Mouse (Mus musculus) thymus, postnatal 25 days (tissue): ENCODE measurements around the gene Ms4a7.
A peak's percentile ranks its signal among the peaks of the same experiment; 100 is the strongest.
"Not testable (repeated sequence)": the region's sequence is repeated elsewhere in the genome, so short reads cannot be mapped to it uniquely, and the experiment has no call there.

ENCODE experiments used
- DNase-seq: peaks from one replicate; pipeline ENCODE4 v3.0.0; 2022

Ms4a7 gene

DNA sequence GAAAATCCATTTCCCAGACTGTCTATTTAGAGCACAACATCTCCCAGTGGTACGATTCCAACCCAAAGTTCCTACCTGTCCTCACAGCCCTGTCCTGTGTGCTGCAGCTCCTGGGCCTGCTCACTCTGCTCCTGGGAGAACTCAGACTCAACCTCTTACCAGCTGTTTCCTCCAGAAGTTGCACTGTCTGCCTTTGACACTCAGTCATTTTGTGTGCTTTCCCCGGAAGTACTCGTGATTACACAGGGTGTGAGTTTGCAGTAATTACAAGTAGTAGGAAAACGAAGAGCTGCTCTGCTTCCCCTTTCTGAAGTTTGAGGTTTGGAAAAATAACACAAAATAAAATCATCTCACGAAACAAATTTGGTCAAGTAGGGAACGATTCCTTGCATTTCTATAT is at the start of gene Ms4a7:
Gene Ms4a7, minus strand, starts transcription at position 215 of the 400 bp plus-strand sequence.
- DNase-seq: no peak

DNA sequence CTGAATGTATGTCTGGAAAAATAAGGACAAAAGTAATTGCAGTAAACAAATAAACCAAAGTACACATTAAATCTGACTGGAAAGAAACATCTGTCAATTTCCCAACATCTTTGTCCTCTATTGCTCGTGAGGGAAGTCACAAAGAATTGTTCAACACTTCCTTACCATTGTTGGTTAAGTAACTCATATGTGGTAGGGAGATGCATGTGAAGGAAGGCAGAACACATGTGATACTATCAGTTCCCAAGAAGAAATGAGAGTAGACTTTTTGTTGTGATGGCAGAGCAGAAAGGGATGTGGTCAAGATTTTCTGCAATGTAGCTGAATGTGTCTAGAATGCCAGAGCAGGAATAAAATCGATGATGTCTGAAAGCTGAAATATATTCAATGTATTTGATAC is 40.5 kb upstream of the Ms4a7 start:
- DNase-seq: no peak

- DNase-seq: no peak
These were observed 39.3 kb upstream of the Ms4a7 start, which contains the start of gene Ms4a4a for GRCm38 (mm10) chr19:11375273-11375672. Ms4a4a (plus strand) TSS chr19:11375523.

DNA sequence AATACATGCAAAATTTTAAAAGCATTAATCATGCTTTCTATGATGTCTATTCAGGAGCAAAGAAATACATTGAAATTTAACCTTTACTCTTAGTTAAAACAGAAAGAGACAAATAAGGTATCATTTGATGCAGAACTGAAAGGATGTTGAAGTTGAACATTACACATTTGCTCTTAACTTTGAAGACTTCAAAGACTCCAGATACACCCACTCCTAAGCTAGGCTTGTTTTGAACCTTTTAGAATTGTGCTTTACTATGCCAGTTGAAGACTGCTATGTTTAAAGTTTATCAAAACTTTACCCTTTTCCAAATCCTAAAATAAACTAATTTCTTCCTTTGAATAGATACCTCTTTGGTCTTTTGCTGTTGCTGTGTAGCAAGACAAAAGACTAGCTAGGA is 35.2 kb upstream of the Ms4a7 start:
- no peak for DNase-seq

DNA sequence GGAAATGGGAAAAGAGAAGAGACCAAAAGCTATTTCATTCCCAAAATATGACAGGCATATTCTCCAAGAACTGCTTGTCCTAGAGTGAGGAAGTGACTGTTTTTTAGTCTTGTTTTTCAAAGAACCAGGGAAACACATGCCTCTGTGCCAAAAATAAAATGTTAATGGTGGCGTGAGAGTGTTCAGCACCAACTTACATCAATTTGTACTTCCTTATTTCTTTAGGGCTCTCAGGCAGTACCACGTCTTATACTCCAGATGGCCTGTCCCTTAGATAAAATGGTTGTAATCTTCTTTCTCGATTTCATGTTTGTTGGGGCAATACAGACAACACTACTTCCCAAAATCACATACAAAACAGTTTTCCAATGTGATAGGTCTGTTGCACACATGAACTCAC is 32.4 kb upstream of the Ms4a7 start:
- no peak for DNase-seq

- DNase-seq: peak; percentile 19
These were observed 26.1 kb upstream of the Ms4a7 start for GRCm38 (mm10) chr19:11362002-11362401.

- no peak for DNase-seq
These were observed 24.2 kb upstream of the Ms4a7 start for GRCm38 (mm10) chr19:11360106-11360505.

GRCm38 (mm10) chr19:11355730-11356129 is 19.8 kb upstream of the Ms4a7 start:
- DNase-seq: peak; percentile 36

GRCm38 (mm10) chr19:11351878-11352277 is 15.9 kb upstream of the Ms4a7 start:
- peak; percentile 25 for DNase-seq

- DNase-seq: peak; percentile 23
These were observed 13.9 kb upstream of the Ms4a7 start for GRCm38 (mm10) chr19:11349698-11350481.

- no peak for DNase-seq
These were observed 8.0 kb upstream of the Ms4a7 start for GRCm38 (mm10) chr19:11343992-11344391.

- no peak for DNase-seq
These were observed 7.2 kb upstream of the Ms4a7 start for GRCm38 (mm10) chr19:11343147-11343546.

DNA sequence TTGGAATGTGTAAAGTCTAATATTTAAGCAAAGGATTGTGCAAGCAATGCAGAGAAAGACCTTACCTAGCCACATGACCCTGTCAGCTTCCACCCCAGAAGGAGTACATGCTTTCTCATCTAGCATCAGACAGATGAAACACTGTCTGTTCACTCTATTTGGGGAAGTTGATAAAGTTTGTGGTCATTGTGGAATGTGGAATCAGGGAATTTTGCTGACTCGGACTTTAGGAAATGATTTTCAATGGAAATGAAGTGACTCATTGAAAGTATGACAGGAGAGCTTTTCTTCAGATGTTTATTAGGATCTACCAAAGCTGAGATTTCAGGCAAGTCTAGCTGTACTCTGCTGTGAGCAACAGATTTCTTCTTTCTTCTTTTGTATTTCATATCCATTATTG is 14.8 kb downstream of the Ms4a7 start:
- no peak for DNase-seq

DNA sequence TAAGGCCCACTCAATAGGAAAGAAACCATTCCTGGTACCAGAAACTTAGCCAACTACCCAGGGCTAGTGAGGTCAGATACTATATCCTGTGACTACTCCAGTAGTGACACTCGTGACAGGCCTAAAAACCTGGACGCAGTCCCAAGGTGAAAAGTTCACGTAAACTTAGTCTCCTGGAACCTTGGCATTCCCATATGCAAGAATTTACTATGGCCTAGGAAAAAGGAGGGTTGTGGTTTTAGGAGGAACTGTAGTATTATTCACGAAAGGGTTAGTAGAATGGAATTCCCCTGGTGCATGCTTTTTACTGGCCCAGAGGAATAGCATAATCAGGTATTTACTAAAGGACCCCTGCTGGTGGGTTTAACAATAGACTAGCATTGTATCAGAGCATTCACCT is 19.2 kb downstream of the Ms4a7 start:
- no peak for DNase-seq

GRCm38 (mm10) chr19:11314354-11314753 is 21.6 kb downstream of the Ms4a7 start, which contains the start of gene Ms4a14:
Ms4a14 (minus strand) TSS chr19:11314454.
- DNase-seq: no peak

DNA sequence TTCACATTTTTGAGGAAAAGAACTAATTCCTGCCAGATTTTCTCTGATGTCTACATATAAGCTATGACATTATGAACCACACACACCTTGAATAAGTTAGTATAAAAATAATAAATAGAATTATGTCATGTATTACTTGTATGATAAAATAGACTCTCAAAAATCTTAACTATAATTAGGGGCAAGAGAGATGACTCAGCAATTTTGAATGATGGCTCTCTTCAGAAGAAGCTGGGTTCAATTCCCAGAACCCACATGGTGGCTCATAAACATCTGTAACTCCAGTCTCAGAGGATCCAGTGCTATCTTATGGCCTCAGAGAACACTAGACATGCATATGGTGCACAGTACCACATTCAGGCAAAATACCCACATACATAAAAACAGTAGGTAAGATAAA is 27.1 kb downstream of the Ms4a7 start:
- DNase-seq: no peak

DNA sequence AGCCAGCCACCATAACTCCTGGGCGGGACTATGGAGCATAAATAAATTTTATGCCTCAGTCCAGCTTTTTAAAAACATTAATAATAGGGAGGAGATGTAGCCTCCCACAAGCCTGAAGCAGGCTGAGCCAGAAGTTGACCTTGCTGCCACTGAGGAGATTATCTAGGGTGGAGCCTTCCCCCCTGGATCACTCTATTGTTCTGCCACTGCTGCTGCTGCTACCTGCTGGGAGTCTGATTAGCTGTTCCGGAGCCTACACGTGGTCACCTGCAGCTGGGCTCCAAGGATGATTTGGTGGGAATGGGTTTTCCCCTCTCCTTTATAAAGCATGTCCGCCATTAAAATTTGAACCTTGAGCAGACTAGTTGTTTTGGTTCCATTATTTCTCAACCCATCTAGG is 36.4 kb downstream of the Ms4a7 start:
- DNase-seq: not testable (repeated sequence)

- no peak for DNase-seq
These were observed 37.0 kb downstream of the Ms4a7 start for GRCm38 (mm10) chr19:11298939-11299338.

GRCm38 (mm10) chr19:11293616-11294015 is 42.3 kb downstream of the Ms4a7 start:
- not testable (repeated sequence) for DNase-seq

- DNase-seq: peak; percentile 31
These were observed 43.0 kb downstream of the Ms4a7 start for GRCm38 (mm10) chr19:11292990-11293389.

DNA sequence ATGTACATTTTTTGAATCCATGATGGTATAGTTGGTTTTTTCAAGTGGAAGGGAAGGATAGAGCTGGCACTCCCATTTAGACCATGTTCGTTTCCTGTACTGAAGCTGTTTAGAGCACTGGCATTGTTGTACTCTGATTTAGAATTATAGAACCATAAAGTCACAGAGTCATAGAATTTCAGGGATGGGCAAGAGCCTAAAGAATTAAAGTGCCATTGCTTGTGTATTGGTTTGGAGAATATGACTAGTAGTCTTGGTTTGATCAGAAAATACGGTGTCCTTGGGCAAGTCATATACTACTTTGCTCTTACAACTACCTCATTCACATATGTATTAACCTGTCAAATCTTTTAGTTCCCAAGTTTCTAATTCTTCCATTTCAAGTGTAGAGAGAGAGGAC is 52.2 kb downstream of the Ms4a7 start, which contains the start of gene Ms4a5:
Gene Ms4a5, minus strand, starts transcription at position 101 of the 400 bp plus-strand sequence.
- no peak for DNase-seq

- no peak for DNase-seq
These were observed 55.7 kb downstream of the Ms4a7 start for GRCm38 (mm10) chr19:11280223-11280622.

DNA sequence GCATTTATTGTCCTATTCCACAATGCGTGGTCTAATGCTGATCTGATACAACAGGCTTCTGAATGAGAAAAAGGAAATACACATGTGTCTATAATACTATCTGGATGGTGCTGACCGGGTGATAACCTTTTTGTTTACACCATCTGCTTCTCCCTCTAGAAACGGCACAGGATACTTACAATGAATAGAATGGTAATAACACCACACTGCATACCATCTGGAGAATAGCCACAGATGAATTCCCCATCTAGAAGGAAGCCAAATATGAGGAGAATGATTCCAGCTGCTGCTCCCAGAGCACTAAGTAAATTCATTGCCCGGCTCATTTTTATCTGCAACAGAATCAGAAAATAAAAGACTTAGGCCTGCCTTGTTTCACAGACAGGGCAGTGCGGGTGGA is 59.5 kb downstream of the Ms4a7 start:
- no peak for DNase-seq
